8 mouse cellular contexts compared by ENCODE assay signal in the genomic region with DNA sequence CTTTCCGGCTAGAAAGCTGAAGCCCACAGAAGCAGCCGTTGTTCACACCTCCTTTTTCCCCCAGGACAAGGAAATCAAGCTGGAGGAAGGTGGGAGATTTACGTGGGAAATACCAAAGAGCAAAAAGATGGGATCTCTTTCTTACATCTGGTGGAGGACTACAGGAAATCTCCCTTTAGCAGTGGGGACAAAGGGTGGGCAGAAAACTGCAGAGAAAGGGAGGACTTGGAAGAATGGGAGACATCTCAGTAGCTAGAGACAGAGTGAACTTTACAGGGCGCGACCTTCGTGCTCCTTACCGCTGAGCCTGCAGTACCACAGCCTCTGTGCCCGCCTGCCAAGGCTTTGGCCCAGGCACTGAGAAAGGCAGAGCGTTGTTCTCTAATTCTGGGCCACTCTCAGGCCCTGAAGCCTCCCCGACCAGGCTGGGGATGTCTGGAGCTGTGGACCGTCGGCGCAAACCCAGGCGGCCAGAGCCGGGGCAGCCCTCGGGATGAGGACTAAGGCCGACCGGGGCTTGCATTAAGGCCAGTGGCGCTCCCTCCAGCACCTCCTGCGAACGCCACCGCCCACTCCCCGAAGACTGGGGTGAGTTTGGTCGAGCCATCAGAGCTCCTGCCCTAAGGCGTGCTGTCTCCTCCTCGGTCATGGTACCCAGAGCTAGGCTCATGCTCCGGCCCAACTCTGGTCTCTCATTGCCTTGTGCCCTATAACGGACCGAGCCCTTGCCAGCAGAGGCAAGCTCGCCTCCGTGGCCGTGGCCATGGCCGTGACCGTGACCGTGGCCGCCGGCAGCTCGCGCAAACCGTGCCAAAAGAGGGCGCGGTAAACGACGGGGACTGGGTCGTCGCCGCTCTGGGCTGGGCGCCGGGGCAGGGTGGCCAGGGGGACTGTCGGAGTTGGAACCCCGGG. TPM values are rescaled to one million over a fixed set of nuclear protein-coding genes. Genes with fewer than 3 reads are reported as not detected.
DNase-seq lines count a peak whose midpoint lies in the region; ATAC-seq and TF ChIP-seq lines count a peak whose summit lies in the region.

No protein-coding gene starts in this region.

- peak overlapping the region; percentile 54 for H3K4me3 ChIP-seq in heart, postnatal 0 days (ENCODE audit: low read depth, low read length)
- peak overlapping the region; percentile 38 for H3K4me3 ChIP-seq in hindbrain, embryonic 11.5 days (ENCODE audit: low read depth, low read length)
- H3K4me3 ChIP-seq in midbrain, embryonic 13.5 days (replicated peaks), result peak overlapping the region; percentile 44

- peak overlapping the region; percentile 86 for H3K27ac ChIP-seq in heart, postnatal 0 days (ENCODE audit: low read depth)
- H3K27ac ChIP-seq in hindbrain, embryonic 11.5 days (ENCODE audit: low read depth, low read length), result no peak overlapping the region
- no peak overlapping the region for H3K27ac ChIP-seq in midbrain, embryonic 13.5 days

- WGBS in heart, postnatal 0 days, result 16% methylated on average over 51 of the region's 51 CpGs
- 2% methylated on average over 51 of the region's 51 CpGs for WGBS in hindbrain, embryonic 11.5 days
- 3% methylated on average over 48 of the region's 51 CpGs for WGBS in midbrain, embryonic 13.5 days

- peak overlapping the region; percentile 69 for H3K9ac ChIP-seq in heart, postnatal 0 days (replicated peaks; ENCODE audit: low read depth, low read length)
- H3K9ac ChIP-seq in hindbrain, embryonic 11.5 days (ENCODE audit: low read depth, low read length), result no peak overlapping the region
- peak overlapping the region; percentile 39; the same call in 1 of the 2 replicates for H3K9ac ChIP-seq in midbrain, embryonic 13.5 days (replicated peaks)

- no peaks in the 10 kb centered on the region for H3K9me3 ChIP-seq in heart, postnatal 0 days (replicated peaks; ENCODE audit: control insufficient read depth, low read length)
- no peaks in the 10 kb centered on the region for H3K9me3 ChIP-seq in hindbrain, embryonic 11.5 days (ENCODE audit: control insufficient read depth, low read length)
- no peaks in the 10 kb centered on the region for H3K9me3 ChIP-seq in midbrain, embryonic 13.5 days

- peaks cover 49% of the 10 kb centered on the region for H3K27me3 ChIP-seq in heart, postnatal 0 days (ENCODE audit: control insufficient read depth, insufficient read depth, low read length)
- peaks cover 84% of the 10 kb centered on the region for H3K27me3 ChIP-seq in hindbrain, embryonic 11.5 days (ENCODE audit: control insufficient read depth, insufficient read depth, low read length)
- H3K27me3 ChIP-seq in midbrain, embryonic 13.5 days, result peaks cover 95% of the 10 kb centered on the region

- TF ChIP-seq CTCF in heart, postnatal 0 days (IDR thresholded peaks at IDR 0.05; ENCODE audit: low read depth), result no peak

- DNase-seq in heart, postnatal 0 days (ENCODE audit: low spot score), result no peak
- DNase-seq in heart, postnatal 4 days, result no peak
- peak; percentile 62 for DNase-seq in ZHBTc4 (ENCODE audit: low read depth, low spot score)
- peak; percentile 59 for DNase-seq in hindbrain, embryonic 11.5 days (ENCODE audit: low spot score)
- no peak for DNase-seq in T-cell, adult 2 months (ENCODE audit: low spot score)
- DNase-seq in cerebellum, adult 11 months, result no peak
- no peak for DNase-seq in right cerebral cortex, postnatal 10 days (ENCODE audit: low spot score in 2 of 2)

- peak overlapping the region; percentile 86 for H3K4me2 ChIP-seq in heart, postnatal 0 days (ENCODE audit: low read depth, low read length)
- peak overlapping the region; percentile 74 for H3K4me2 ChIP-seq in hindbrain, embryonic 11.5 days (replicated peaks; ENCODE audit: low read depth, low read length)
- H3K4me2 ChIP-seq in midbrain, embryonic 13.5 days (replicated peaks), result peak overlapping the region; percentile 69

- no peaks in the 10 kb centered on the region for H3K36me3 ChIP-seq in heart, postnatal 0 days (replicated peaks; ENCODE audit: control insufficient read depth, insufficient read depth, low read length)
- no peaks in the 10 kb centered on the region for H3K36me3 ChIP-seq in hindbrain, embryonic 11.5 days (ENCODE audit: control insufficient read depth, insufficient read depth, low read length)
- no peaks in the 10 kb centered on the region for H3K36me3 ChIP-seq in midbrain, embryonic 13.5 days

- TF ChIP-seq EP300 in heart, postnatal 0 days (IDR thresholded peaks at IDR 0.05; ENCODE audit: low read depth), result no peak

- no peak for ATAC-seq in heart, postnatal 0 days (ENCODE audit: insufficient read depth, low read depth)
- peak; percentile 28 for ATAC-seq in hindbrain, embryonic 11.5 days (ENCODE audit: low FRiP score)
- ATAC-seq in midbrain, embryonic 13.5 days, result 0 out of 2 replicates have a peak, but pooled peaks have one; percentile 7

- peaks cover 40% of the 10 kb centered on the region for H3K4me1 ChIP-seq in heart, postnatal 0 days (ENCODE audit: control insufficient read depth, insufficient read depth)
- peaks cover 18% of the 10 kb centered on the region for H3K4me1 ChIP-seq in hindbrain, embryonic 11.5 days (replicated peaks; ENCODE audit: control insufficient read depth, insufficient read depth, low read length)
- peaks cover 48% of the 10 kb centered on the region for H3K4me1 ChIP-seq in midbrain, embryonic 13.5 days (replicated peaks)

RNA-seq across cellular contexts. Expression of gene Ankrd63, which starts 1.5 kb away (rescaled TPM):
- total RNA-seq in heart, postnatal 0 days (2014; rRNA removed; ENCODE audit: low replicate concordance), result 7.6 and 14.3 TPM in 2 replicates
- 1.6 and 2.0 TPM in 2 replicates for polyA plus RNA-seq in heart, postnatal 0 days (2015; fragmentation: Nextera tagmentation; extraction: Ambion mirVana)
- total RNA-seq in heart, postnatal 4 days (2021), result 1 to 10 TPM; 1.3 to 1.4 TPM
- polyA plus RNA-seq in hindbrain, embryonic 11.5 days (2014; fragmentation: Nextera tagmentation; extraction: Ambion mirVana), result not detected in 2 replicates
- polyA plus RNA-seq in midbrain, embryonic 13.5 days (2015; fragmentation: Nextera tagmentation; extraction: Ambion mirVana), result 0.04 TPM in 1 of 2 replicates, not detected in the other

RNA-seq across cellular contexts. Expression of gene Plcb2, which starts 26.0 kb away (rescaled TPM):
- total RNA-seq in heart, postnatal 0 days (2014; rRNA removed; ENCODE audit: low replicate concordance), result 1.6 and 7.6 TPM in 2 replicates
- 2.0 and 2.6 TPM in 2 replicates for polyA plus RNA-seq in heart, postnatal 0 days (2015; fragmentation: Nextera tagmentation; extraction: Ambion mirVana)
- total RNA-seq in heart, postnatal 4 days (2021), result 1 to 10 TPM; 1.3 to 1.7 TPM
- 0.32 and 0.43 TPM in 2 replicates for polyA plus RNA-seq in hindbrain, embryonic 11.5 days (2014; fragmentation: Nextera tagmentation; extraction: Ambion mirVana)
- polyA plus RNA-seq in midbrain, embryonic 13.5 days (2015; fragmentation: Nextera tagmentation; extraction: Ambion mirVana), result 0.11 and 0.13 TPM in 2 replicates

RNA-seq across cellular contexts. Expression of gene Pak6, which starts 39.1 kb away (rescaled TPM):
- total RNA-seq in heart, postnatal 0 days (2014; rRNA removed; ENCODE audit: low replicate concordance), result 16.8 and 17.0 TPM in 2 replicates
- 7.9 and 9.0 TPM in 2 replicates for polyA plus RNA-seq in heart, postnatal 0 days (2015; fragmentation: Nextera tagmentation; extraction: Ambion mirVana)
- 10 to 100 TPM; 14.0 to 14.2 TPM for total RNA-seq in heart, postnatal 4 days (2021)
- polyA plus RNA-seq in hindbrain, embryonic 11.5 days (2014; fragmentation: Nextera tagmentation; extraction: Ambion mirVana), result 1.5 and 2.0 TPM in 2 replicates
- 20.1 and 21.1 TPM in 2 replicates for polyA plus RNA-seq in midbrain, embryonic 13.5 days (2015; fragmentation: Nextera tagmentation; extraction: Ambion mirVana)

RNA-seq across cellular contexts. Expression of gene Inafm2, which starts 43.3 kb away (rescaled TPM):
- 39.4 and 44.2 TPM in 2 replicates for total RNA-seq in heart, postnatal 0 days (2014; rRNA removed; ENCODE audit: low replicate concordance)
- 39.9 and 48.4 TPM in 2 replicates for polyA plus RNA-seq in heart, postnatal 0 days (2015; fragmentation: Nextera tagmentation; extraction: Ambion mirVana)
- 10 to 100 TPM; 33.9 to 34.9 TPM for total RNA-seq in heart, postnatal 4 days (2021)
- polyA plus RNA-seq in hindbrain, embryonic 11.5 days (2014; fragmentation: Nextera tagmentation; extraction: Ambion mirVana), result 34.1 and 35.4 TPM in 2 replicates
- 24.6 and 25.8 TPM in 2 replicates for polyA plus RNA-seq in midbrain, embryonic 13.5 days (2015; fragmentation: Nextera tagmentation; extraction: Ambion mirVana)

Comparison
In these comparisons a context has a peak if more than half of its experiments do, and no peak if none do; other contexts are left out.
1. DNase-seq: peak in ZHBTc4 (single experiment) and hindbrain, embryonic 11.5 days (single experiment); none in heart, postnatal 0 days (single experiment), heart, postnatal 4 days (single experiment), T-cell, adult 2 months (single experiment), cerebellum, adult 11 months (single experiment) and right cerebral cortex, postnatal 10 days (0 of 2).
2. Peak in every context shown above with its lines, with median percentiles within 50 percentile points of each other: H3K4me2 ChIP-seq and H3K4me3 ChIP-seq.